Mouse (Mus musculus) midbrain, embryonic 15.5 days (tissue): ENCODE measurements around the gene Grin1. TPM values are rescaled to one million over a fixed set of nuclear protein-coding genes. Genes with fewer than 3 reads are reported as not detected.

Experiments used
- ATAC-seq: fragments of 200-750 bp; cut with Nextera tagmentation; replicated peaks from 2 replicates; pipeline ENCODE4 v1.8.0; 2017; ENCODE audit warnings: moderate TSS enrichment
- H3K27ac ChIP-seq: fragments of 300-500 bp; sonication (generic); 2 replicates; pipeline ENCODE4 v1.5.1; 2015; ENCODE audit warnings: mild to moderate bottlenecking, inconsistent platforms
- H3K27me3 ChIP-seq: fragments of 300-500 bp; sonication (generic); replicated peaks from 2 replicates; pipeline ENCODE4 v1.6.1; 2015; ENCODE audit warnings: inconsistent platforms
- H3K36me3 ChIP-seq: fragments of 300-500 bp; sonication (generic); replicated peaks from 2 replicates; pipeline ENCODE4 v1.6.1; 2015; ENCODE audit warnings: inconsistent platforms
- H3K4me1 ChIP-seq: fragments of 300-500 bp; sonication (generic); 2 replicates; pipeline ENCODE4 v1.6.1; 2015; ENCODE audit warnings: inconsistent platforms
- H3K4me2 ChIP-seq: fragments of 300-500 bp; sonication (generic); 2 replicates; pipeline ENCODE4 v1.6.1; 2015; ENCODE audit warnings: inconsistent platforms, mild to moderate bottlenecking, moderate library complexity
- H3K4me3 ChIP-seq: fragments of 300-500 bp; sonication (generic); 2 replicates; pipeline ENCODE4 v1.5.1; 2015; ENCODE audit warnings: mild to moderate bottlenecking, inconsistent platforms
- H3K9ac ChIP-seq: fragments of 300-500 bp; sonication (generic); 2 replicates; pipeline ENCODE4 v1.6.1; 2015; ENCODE audit warnings: mild to moderate bottlenecking, inconsistent platforms
- H3K9me3 ChIP-seq: fragments of 300-500 bp; sonication (generic); 2 replicates; pipeline ENCODE4 v1.6.1; 2016; ENCODE audit warnings: inconsistent platforms
- WGBS: fragments of 180-500 bp; shearing (Covaris S2); methylation state at CpG from one replicate; pipeline ENCODE4 v1.1.7; 2015; ENCODE audit warnings: mixed read lengths; 5-methylcytosine and 5-hydroxymethylcytosine counted together
- polyA plus RNA-seq: library from polyadenylated mRNA; unstranded; fragments of >200 nt; fragmentation: Nextera tagmentation; extraction: Ambion mirVana; gene quantifications from 2 replicates; pipeline ENCODE4 v1.2.1, GENCODE M21; 2015

The Grin1 gene
- polyA plus RNA-seq, 1 experiment from 2014 or later: 49.1 TPM

GRCm38 (mm10) chr2:25290101-25290815 lies 28.7 kb downstream of the Grin1 start:
- peaks cover 11% of the 10 kb centered on the region; the same call in 1 of the 2 replicates for H3K36me3 ChIP-seq
- peaks cover 35% of the 10 kb centered on the region for H3K4me1 ChIP-seq
- H3K27me3 ChIP-seq: peaks cover 74% of the 10 kb centered on the region
- ATAC-seq: peak; percentile 56; the same call in 1 of the 2 replicates
- 2% methylated on average over 54 of the region's 54 CpGs for WGBS
- no peak overlapping the region for H3K27ac ChIP-seq
- no peaks in the 10 kb centered on the region for H3K9me3 ChIP-seq
- H3K4me2 ChIP-seq: peak overlapping the region; percentile 53
- peak overlapping the region; percentile 27 for H3K4me3 ChIP-seq
- H3K9ac ChIP-seq: peak overlapping the region; percentile 20

DNA sequence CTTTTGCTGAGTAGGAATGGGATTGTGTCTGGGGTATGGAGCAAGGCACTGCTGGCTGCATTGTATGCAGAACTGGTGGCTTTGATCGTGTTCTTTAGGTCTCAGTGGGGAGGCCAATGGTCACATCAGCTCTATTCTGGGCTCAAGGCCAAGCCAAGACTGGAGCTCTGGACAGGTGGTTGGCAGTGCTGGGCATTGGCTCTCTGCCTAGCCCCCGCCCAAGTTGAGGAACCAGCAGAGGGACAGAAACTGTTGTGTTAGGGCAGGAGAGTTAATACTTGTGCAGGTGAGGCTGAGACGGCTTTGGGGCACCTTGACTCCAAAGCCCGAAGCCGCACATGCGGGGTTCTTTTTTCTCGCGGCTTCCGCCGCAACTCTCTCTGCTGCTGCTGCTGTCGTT lies 29.3 kb downstream of the Grin1 start, which contains the start of gene Lrrc26:
TSS of gene Lrrc26 (plus strand) at position 265 of the 400 bp plus-strand sequence.
- Histone ChIP-seq H3K4me3 (peak within 1 kb of the TSS; percentile 27), H3K36me3 (peaks cover 17% of the 10 kb centered on the region; the same call in 1 of the 2 replicates), H3K4me2 (peak within 1 kb of the TSS; percentile 53), H3K9ac (peak within 1 kb of the TSS; percentile 20), H3K4me1 (peaks cover 35% of the 10 kb centered on the region), H3K27me3 (peaks cover 69% of the 10 kb centered on the region), H3K27ac (no peak within 1 kb of the TSS), H3K9me3 (no peaks in the 10 kb centered on the region)
- ATAC-seq: no peak
- 7% methylated on average over 11 of the region's 11 CpGs for WGBS

- peaks cover 35% of the 10 kb centered on the region for H3K4me1 ChIP-seq
- no peak overlapping the region for H3K4me2 ChIP-seq
- H3K27me3 ChIP-seq: peaks cover 61% of the 10 kb centered on the region
- H3K9me3 ChIP-seq: no peaks in the 10 kb centered on the region
- no peak overlapping the region for H3K4me3 ChIP-seq
- H3K9ac ChIP-seq: no peak overlapping the region
- whole genome bisulfite sequencing: 87% methylated on average over 7 of the region's 7 CpGs
- ATAC-seq: no peak
- no peak overlapping the region for H3K27ac ChIP-seq
- H3K36me3 ChIP-seq: peaks cover 17% of the 10 kb centered on the region; the same call in 1 of the 2 replicates
These were observed 30.1 kb downstream of the Grin1 start for GRCm38 (mm10) chr2:25288734-25289345.

DNA sequence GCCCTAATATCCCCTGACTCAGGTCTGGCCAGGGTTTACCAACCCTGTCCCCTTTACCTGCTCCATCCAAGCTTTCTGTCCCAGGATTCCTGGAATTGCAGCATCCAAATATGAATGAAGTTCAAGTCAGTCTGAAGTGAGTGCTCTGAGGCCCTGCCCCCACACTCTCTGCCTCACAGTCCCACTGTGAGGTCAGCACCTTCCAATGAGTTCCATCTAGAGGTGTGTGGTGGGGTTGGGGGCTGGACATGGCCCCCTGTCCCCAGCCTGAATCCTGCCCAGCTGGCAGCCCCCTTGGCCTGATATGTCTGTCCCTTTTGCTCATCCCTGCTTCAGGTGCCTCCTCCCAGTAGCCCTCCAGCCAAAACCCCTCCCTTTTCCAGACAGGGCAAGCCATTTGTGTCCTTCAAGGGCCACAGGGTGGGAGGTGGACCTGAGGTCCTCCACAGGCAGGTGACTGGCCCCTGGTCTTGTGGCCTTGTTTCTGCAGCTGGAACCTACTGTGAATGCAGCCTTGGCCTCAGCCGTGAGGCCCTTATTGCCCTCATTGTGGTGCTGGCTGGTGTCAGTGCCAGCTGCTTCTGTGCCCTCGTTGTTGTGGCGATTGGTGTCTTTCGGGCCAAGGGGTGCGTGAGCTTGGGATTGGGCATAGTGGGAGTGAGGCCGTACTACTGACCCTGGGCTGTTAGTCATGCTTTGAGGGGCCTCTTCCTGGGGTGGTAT lies 30.9 kb downstream of the Grin1 start, which contains the start of gene Tmem210:
TSS of gene Tmem210 (plus strand) at position 219 of the 723 bp plus-strand sequence.
- 81% methylated on average over 6 of the region's 6 CpGs for WGBS

DNA sequence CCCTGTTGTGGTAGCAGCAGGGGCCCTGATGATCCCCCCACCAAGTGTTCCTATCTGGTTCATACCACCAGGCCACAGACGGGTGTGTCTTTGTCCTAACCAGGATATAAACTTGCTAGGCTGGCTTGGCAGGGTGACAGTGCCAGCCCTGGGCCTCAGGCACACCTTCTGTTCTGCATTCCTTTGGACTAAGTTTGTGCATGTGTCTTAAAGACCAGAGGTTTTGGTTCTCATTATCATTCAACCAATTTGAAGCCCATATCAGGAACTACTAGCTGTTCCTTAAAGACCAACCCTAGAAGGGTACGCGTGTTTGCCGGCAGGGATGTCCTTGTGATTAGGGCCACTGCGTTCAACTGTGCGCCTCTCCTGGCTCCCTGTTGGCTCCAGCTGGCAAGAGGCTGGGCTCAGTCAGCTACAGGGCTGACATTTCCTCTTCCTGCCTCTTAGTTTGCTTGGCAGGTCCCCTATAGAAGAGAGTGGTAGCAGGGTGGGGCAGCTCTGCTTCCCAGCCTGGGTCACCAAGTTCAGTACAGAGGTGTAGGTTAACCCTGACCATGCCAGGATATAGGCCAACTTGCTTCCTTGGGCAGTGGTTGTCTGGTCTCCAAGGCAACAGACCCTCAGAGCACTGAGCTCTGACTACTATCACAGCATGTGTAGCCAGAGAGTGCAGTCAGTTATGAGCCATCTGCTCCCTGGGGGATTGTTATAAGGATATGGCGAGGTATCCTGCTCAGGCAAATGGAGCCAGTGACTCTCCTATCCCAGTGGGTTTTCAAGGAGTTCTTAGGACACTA lies 31.9 kb downstream of the Grin1 start:
- peaks cover 43% of the 10 kb centered on the region for H3K27me3 ChIP-seq
- WGBS: 52% methylated on average over 7 of the region's 7 CpGs
- no peak overlapping the region for H3K4me2 ChIP-seq
- peaks cover 27% of the 10 kb centered on the region for H3K4me1 ChIP-seq
- no peak overlapping the region for H3K4me3 ChIP-seq
- no peaks in the 10 kb centered on the region for H3K9me3 ChIP-seq
- no peak; the same call in 1 of the 2 replicates for ATAC-seq
- no peak overlapping the region for H3K9ac ChIP-seq
- peaks cover 29% of the 10 kb centered on the region for H3K36me3 ChIP-seq
- no peak overlapping the region for H3K27ac ChIP-seq

More for the DNA sequence above, 30.9 kb downstream of the Grin1 start, which contains the start of gene Tmem210:
- H3K27ac ChIP-seq: no peak within 1 kb of the TSS
- H3K36me3 ChIP-seq: peaks cover 20% of the 10 kb centered on the region
- H3K4me3 ChIP-seq: no peak within 1 kb of the TSS
- no peaks in the 10 kb centered on the region for H3K9me3 ChIP-seq
- ATAC-seq: no peak
- H3K4me2 ChIP-seq: no peak within 1 kb of the TSS
- peaks cover 35% of the 10 kb centered on the region for H3K4me1 ChIP-seq
- H3K9ac ChIP-seq: no peak within 1 kb of the TSS
- peaks cover 54% of the 10 kb centered on the region for H3K27me3 ChIP-seq

DNA sequence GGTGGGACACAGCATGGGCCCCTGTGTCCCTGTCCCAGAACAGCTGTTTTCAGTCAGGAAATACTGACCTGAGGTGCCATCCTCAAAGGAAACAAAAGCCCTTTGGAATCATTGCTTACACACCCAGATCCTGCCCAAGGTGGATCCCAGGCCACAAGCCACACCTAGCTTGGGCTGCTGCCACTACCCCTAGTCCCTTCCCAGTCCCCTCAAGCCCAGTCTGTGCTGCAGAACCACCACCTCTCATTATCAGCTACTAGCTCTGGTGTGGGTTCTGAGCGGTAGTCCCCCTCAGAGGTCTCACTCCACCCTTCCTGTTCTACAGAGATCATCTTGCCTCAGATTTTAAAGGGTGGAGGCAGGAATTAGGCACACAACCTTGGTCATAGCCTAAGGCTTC lies 32.7 kb downstream of the Grin1 start:
- no peaks in the 10 kb centered on the region for H3K9me3 ChIP-seq
- no peak overlapping the region for H3K4me3 ChIP-seq
- peaks cover 23% of the 10 kb centered on the region for H3K4me1 ChIP-seq
- H3K4me2 ChIP-seq: no peak overlapping the region
- 84% methylated on average over 1 of the region's 1 CpGs for WGBS
- no peak overlapping the region for H3K27ac ChIP-seq
- peaks cover 36% of the 10 kb centered on the region for H3K27me3 ChIP-seq
- H3K36me3 ChIP-seq: peaks cover 32% of the 10 kb centered on the region
- no peak overlapping the region for H3K9ac ChIP-seq
- no peak for ATAC-seq

DNA sequence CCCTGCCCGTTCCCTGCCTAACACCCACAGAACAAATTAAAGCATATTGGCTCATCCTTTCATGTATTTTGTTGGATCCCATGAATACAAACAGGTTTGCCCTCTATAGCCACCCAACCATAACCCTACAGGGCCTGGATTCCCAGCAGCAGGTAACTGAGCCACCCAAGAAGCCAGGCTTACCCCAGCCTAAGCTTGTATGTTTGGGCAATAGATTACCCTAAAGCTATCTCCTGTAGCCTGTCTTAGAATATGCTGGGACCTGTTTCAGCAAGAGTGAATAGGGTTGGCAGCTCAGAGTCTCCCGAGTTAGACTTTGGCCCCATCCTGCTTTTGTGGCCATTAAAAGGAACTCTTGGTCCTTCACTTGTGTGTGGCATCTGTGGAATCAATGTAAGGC lies 33.4 kb downstream of the Grin1 start:
- Histone ChIP-seq H3K9me3 (no peaks in the 10 kb centered on the region), H3K4me1 (peaks cover 16% of the 10 kb centered on the region), H3K4me2 (no peak overlapping the region), H3K27me3 (peaks cover 28% of the 10 kb centered on the region), H3K36me3 (peaks cover 32% of the 10 kb centered on the region), H3K4me3 (no peak overlapping the region), H3K9ac (no peak overlapping the region), H3K27ac (no peak overlapping the region)
- WGBS: 95% methylated on average over 2 of the region's 2 CpGs
- no peak for ATAC-seq

GRCm38 (mm10) chr2:25278928-25279882 lies 39.8 kb downstream of the Grin1 start:
- H3K4me1 ChIP-seq: peaks cover 2% of the 10 kb centered on the region
- 63% methylated on average over 13 of the region's 13 CpGs for WGBS
- peak; percentile 41 for ATAC-seq
- no peak overlapping the region for H3K4me2 ChIP-seq
- no peak overlapping the region for H3K27ac ChIP-seq
- H3K4me3 ChIP-seq: no peak overlapping the region
- H3K9me3 ChIP-seq: no peaks in the 10 kb centered on the region
- no peaks in the 10 kb centered on the region for H3K27me3 ChIP-seq
- no peak overlapping the region for H3K9ac ChIP-seq
- H3K36me3 ChIP-seq: peaks cover 60% of the 10 kb centered on the region

- no peak for ATAC-seq
- H3K27ac ChIP-seq: peak overlapping the region; percentile 83
- H3K36me3 ChIP-seq: peaks cover 47% of the 10 kb centered on the region
- peak overlapping the region; percentile 74 for H3K4me2 ChIP-seq
- peaks cover 31% of the 10 kb centered on the region for H3K4me1 ChIP-seq
- no peaks in the 10 kb centered on the region for H3K27me3 ChIP-seq
- H3K9me3 ChIP-seq: no peaks in the 10 kb centered on the region
- 46% methylated on average over 16 of the region's 16 CpGs for WGBS
- H3K4me3 ChIP-seq: peak overlapping the region; percentile 83
- H3K9ac ChIP-seq: peak overlapping the region; percentile 91
These were observed 46.0 kb downstream of the Grin1 start for GRCm38 (mm10) chr2:25273010-25273409.

GRCm38 (mm10) chr2:25272515-25272914 lies 46.5 kb downstream of the Grin1 start:
- Histone ChIP-seq H3K9ac (peak overlapping the region; percentile 91), H3K27me3 (no peaks in the 10 kb centered on the region), H3K36me3 (peaks cover 45% of the 10 kb centered on the region), H3K9me3 (no peaks in the 10 kb centered on the region), H3K4me1 (peaks cover 36% of the 10 kb centered on the region), H3K4me2 (peak overlapping the region; percentile 74), H3K4me3 (peak overlapping the region; percentile 83), H3K27ac (peak overlapping the region; percentile 83)
- ATAC-seq: peak; percentile 79
- WGBS: under 1% methylated on average over 29 of the region's 29 CpGs
